Mouse (Mus musculus) brain, embryonic 14.5 days (tissue): Measurements from ENCODE around the gene Plscr3.

ENCODE experiments used
- CTCF ChIP-seq: fragments of 200-500 bp; IDR thresholded peaks from 2 replicates; pipeline ENCODE4 v1.5.1; 2012; ENCODE audit warnings: inconsistent platforms, mild to moderate bottlenecking, moderate library complexity, borderline replicate concordance; ENCODE audit not compliant: insufficient read depth, insufficient read length; ENCODE audit errors: extremely low read depth
- POLR2A ChIP-seq: fragments of 200-500 bp; IDR thresholded peaks from 2 replicates; pipeline ENCODE4 v1.6.1; 2012; ENCODE audit warnings: mild to moderate bottlenecking, inconsistent platforms, borderline replicate concordance; ENCODE audit not compliant: poor library complexity, insufficient read depth, insufficient read length, severe bottlenecking; ENCODE audit errors: extremely low read depth

GRCm38 (mm10) chr11:69858113-69858998, 12.2 kb downstream of the Plscr3 start, which contains the start of gene Tnk1:
- no peak for TF ChIP-seq CTCF
- no peak for TF ChIP-seq POLR2A
